Mouse (Mus musculus) lung, postnatal 0 days (tissue): ENCODE results near the gene Psmb7.

Experiments
- CTCF ChIP-seq: IDR thresholded peaks from 2 replicates; pipeline ENCODE4 v1.5.1; 2016; ENCODE audit warnings: antibody characterized with exemption, mild to moderate bottlenecking
- EP300 ChIP-seq: IDR thresholded peaks from 2 replicates; pipeline ENCODE4 v1.6.1; 2016; ENCODE audit warnings: antibody characterized with exemption, mild to moderate bottlenecking, control low read depth

GRCm38 (mm10) chr2:38609310-38609709 is 34.6 kb downstream of the Psmb7 start:
- no peak for TF ChIP-seq EP300
- TF ChIP-seq CTCF = no peak
